Mouse (Mus musculus) thymus, adult 2 months (tissue): ENCODE measurements around the gene Clasp1.

Source experiments
- CTCF ChIP-seq: fragments of 200-500 bp; IDR thresholded peaks from 2 replicates; pipeline ENCODE4 v1.5.1; 2012; ENCODE audit warnings: mild to moderate bottlenecking, control low read depth, low read length, moderate library complexity, borderline replicate concordance; ENCODE audit not compliant: control insufficient read depth, poor library complexity, insufficient read depth; ENCODE audit errors: extremely low read depth
- POLR2A ChIP-seq: fragments of 200-500 bp; IDR thresholded peaks from 2 replicates; pipeline ENCODE4 v1.6.1; 2012; ENCODE audit warnings: mild to moderate bottlenecking, low read length, control low read depth, moderate library complexity; ENCODE audit not compliant: control insufficient read depth, poor library complexity, insufficient read depth; ENCODE audit errors: extremely low read depth

DNA sequence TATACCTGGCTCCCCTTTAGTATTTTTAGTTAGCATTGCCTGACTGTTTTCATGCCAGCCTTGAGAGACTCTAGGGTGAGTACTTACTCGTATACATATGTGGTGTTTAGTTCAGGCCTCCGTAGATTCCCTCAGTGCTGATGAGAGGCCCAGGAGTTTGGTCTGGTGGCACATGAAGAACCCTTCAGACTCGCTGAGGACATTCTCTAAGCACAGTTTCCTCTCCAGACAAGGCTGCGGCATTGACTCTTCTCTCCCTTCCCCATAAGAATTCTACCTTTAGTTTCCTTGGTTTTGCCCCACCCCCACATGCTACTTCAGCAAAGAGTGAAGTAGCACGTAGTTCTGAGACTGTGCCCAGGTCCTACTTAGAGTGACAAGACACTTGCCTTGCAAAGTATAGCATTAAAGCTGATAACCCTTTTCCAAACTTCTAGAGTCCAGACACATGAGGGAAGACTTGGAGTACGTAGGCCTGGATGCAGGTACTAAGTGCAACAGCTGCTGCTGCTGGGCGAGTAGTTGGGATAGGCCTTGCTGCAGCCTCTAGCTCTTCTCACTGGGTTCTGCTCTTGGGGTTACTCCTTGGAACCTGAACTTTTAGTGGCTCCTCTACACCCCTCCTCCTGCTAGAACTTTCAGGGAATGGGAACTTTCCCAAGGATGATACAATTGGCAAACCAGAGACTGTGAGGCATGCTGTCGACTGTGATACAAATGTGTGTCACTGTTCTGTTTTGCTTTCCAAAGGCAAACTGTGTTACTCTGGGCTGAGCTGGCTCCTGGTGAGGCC lies 123.1 kb downstream of the Clasp1 start:
- no peak for TF ChIP-seq POLR2A
- TF ChIP-seq CTCF, result no peak
